Mouse (Mus musculus) embryo, embryonic 10.5 days (tissue): Measurements from ENCODE around the gene Lmod1.

Experiments used
- DNase-seq: peaks from one replicate; pipeline ENCODE4 v3.0.0-alpha.2; 2015; ENCODE audit warnings: low spot score

Lmod1 gene

DNA sequence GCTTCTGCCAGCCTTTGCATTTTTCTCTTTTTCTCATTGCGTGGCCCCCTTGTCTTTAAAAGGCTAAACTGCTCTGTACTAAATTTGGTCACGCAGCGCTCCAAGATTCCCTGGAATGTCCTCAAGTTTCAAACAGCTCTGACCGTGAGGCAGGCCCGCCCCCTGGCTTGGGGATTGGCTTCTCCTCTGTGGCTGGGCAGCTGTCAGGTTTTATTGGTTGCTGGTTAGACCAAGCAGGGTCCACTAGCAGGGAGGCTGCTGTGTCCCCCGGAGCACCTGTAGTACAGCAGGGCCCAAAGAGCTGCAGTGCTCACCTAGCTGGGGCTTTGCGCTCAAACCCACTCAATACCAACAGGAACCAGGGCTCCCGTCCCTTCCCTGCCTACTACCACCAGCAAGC lies at the start of gene Lmod1:
Lmod1 (plus strand) TSS at position 237 of the 400 bp plus-strand sequence.
- DNase-seq, result peak; percentile 84

DNA sequence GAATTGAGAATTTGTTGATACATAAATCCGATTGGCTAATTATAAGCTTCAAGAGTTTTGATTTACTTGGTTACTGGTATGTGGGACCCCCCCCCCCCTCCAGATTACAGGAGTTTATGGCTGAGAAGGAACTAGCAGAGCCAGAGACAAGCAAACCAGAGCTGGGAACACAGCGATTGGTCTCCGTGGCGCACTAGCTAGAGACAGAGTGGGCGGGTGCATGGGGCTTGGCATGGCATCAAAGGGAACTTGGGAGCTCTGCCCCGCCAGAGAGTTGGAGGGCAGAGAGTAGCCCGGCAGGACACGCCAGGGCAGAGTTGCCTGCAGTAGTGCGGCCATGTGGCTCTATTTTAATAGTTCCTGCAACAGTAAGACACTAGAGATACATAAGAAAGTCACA lies 44.0 kb upstream of the Lmod1 start:
- DNase-seq, result no peak

DNA sequence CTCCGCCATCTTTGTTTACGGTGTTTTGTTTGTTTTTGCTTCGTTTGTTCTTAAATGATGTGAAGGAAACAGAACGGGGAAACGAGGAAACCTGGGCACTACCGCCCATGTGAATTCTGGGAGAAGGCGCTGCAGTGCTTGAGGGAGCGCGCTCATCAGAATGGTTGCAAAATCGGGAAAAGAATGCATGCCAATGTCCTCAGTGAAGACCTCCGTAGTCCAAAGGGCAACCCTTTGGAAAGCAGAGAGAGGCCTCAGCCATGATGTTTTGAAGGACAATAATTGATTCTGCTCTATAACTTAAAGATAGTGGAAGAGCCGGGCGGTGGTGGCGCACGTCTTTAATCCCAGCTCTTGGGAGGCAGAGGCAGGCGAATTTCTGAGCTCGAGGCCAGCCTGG lies 42.8 kb upstream of the Lmod1 start:
- DNase-seq, result no peak

- DNase-seq, result peak; percentile 33
Observed at GRCm38 (mm10) chr1:135282536-135283286, 41.9 kb upstream of the Lmod1 start.

DNA sequence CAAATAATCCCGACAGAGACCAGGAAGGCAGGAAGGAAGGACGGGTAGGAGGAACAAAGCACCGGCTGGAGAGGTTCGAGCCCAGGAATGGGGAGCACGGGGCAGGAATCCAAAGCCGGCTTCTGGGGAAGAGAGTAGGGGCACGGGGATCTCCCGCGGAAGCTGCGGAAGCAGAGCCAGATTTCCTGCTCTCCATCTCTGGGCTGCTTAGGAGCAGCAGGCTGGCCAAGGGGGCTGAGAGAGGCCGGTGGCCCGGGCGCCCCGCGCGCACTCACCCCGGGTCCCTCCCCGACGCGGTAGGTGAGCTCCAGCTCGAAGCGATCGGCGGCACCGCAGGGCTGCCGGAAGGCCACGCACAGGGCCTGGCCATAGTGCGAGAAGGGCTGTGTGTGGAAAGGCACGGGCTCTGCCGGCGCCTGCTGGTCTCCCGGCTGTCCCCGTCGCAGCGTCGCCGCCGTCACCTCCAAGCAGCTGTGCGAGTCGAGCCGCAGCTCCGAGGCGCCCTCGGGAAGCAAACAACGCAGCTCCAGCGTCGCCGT lies 41.3 kb upstream of the Lmod1 start:
- DNase-seq, result peak; percentile 63

- DNase-seq, result peak; percentile 82
Observed at GRCm38 (mm10) chr1:135283826-135284291, 40.7 kb upstream of the Lmod1 start, which contains the start of gene Rnpep. TSS of gene Rnpep (minus strand) at chr1:135284084.

GRCm38 (mm10) chr1:135286311-135286710 lies 38.3 kb upstream of the Lmod1 start:
- no peak for DNase-seq

- no peak for DNase-seq
Observed at GRCm38 (mm10) chr1:135290908-135291307, 33.7 kb upstream of the Lmod1 start.

GRCm38 (mm10) chr1:135311356-135311755 lies 13.3 kb upstream of the Lmod1 start:
- DNase-seq, result no peak

DNA sequence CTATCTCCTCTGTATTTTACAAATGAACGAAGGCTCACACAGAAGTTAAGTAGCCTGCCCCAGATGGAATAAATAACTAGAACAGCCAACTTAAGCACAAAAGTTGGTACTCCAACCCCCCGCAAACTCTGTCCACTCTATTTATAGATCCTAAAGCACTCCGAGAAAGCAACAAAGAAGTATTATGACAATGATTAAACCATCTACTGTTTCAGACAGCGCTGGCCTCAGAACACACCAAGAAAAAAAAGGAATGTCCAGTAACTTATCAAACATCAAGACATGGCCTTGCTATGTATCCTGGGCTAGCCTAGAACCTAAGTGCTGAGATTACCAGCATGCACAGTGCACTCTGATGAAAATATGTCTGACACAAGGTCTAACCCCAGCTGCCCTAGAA lies 12.4 kb upstream of the Lmod1 start:
- no peak for DNase-seq

DNA sequence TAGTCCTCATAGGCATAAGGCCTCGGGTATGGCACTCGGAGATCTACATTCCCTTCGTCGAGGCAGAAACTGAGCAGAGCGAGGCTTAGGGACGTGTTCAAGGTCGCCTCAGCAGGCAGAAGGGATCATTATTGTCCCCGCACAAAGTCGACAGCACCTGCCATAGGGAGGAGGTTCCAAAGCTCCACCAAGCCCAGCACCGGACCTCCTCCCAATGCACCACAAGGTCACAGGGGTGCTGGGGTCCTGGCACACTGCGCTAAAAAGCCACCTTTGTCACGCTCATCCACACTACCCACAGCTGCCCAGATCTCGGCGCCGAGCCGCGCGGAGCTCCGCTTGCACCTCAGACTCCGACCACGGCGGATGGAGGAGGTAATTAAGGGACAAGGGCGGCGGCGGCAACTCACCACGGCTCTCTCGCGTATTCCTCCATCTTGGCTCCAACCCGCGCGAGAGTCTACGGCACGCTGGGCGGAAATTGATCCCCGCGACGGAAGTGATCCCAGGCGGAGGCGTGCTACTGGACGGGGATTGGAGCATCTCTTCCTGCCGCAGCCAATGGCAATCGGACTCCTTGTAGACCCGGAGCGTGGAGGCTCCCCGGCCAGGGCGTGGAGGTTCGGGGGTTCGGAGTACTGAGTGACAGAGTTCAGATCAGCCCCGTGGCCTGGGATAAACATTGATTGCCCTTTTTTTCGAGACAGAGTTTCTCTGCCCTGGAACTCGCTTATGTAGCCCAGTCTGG lies 11.1 kb upstream of the Lmod1 start, which contains the start of gene Timm17a:
Timm17a (minus strand) TSS at position 495 of the 748 bp plus-strand sequence.
- DNase-seq, result peak; percentile 97

GRCm38 (mm10) chr1:135323367-135323901 lies 1.2 kb upstream of the Lmod1 start:
- DNase-seq, result no peak

- DNase-seq, result no peak
Observed at GRCm38 (mm10) chr1:135325934-135326333, 1.3 kb downstream of the Lmod1 start.

DNA sequence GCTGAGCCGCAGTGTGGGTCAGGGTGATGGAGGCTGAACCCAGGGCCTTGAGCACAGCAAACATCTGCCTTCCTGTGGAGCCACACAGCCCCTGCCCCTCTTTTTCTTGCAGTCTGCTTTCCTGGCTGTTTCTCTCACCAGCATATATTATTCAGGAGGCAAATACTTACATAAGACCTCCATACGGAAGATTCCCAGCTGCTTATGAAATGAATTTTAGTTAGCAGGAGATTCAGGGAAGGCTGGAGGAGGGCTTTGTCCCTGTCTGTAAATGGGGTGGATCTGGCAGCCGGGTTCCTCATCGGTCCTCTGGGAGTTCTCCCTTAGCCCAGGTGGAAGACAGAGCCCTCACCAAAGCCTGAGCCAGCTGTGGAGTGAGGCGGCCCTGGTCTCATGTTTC lies 3.8 kb downstream of the Lmod1 start:
- DNase-seq, result no peak

GRCm38 (mm10) chr1:135330578-135330977 lies 6.0 kb downstream of the Lmod1 start:
- no peak for DNase-seq

DNA sequence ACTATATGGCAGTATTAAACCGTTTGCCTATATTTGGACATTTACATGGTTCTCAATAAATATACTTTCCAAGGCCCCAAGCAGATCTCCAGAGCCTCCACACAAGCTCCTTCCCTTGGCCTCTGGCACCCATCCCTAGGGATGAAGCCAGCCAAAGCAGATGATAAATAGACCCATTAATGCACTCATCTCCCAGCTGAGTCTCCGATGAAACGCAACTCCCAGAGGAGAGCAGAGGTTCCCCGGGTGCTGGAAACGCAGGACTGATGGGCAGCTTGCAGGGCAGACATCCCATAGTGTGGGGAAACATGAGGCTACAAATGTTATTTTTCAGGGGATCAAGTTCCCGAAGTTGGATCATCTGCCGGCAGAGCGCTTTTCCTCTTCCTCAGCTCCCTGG lies 17.3 kb downstream of the Lmod1 start:
- DNase-seq, result no peak

GRCm38 (mm10) chr1:135344026-135344425 lies 19.4 kb downstream of the Lmod1 start:
- no peak for DNase-seq

GRCm38 (mm10) chr1:135346891-135347290 lies 22.3 kb downstream of the Lmod1 start:
- DNase-seq, result no peak

- DNase-seq, result no peak
Observed at GRCm38 (mm10) chr1:135347498-135348169, 23.0 kb downstream of the Lmod1 start.

- DNase-seq, result no peak
Observed at GRCm38 (mm10) chr1:135351953-135352352, 27.3 kb downstream of the Lmod1 start.

DNA sequence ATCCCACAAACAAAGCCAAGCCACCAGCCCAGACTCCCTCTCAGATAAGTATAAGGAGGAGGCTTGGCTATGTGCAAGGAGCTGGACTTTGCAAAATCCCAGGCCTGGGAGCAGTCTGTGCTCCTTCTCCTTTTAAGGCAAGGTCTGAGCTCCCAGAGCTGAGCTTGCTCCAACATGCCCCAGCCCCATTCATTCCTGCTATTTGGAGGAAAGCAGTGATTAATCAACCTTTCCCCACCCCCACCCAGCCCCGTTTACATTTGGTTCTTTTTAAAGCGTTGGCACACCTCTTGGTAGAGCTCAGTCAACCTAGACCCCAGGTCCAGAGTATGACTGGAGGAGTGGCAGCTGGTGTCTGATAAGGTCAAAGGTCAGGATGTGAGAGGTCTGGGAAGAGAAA lies 34.5 kb downstream of the Lmod1 start:
- no peak for DNase-seq

DNA sequence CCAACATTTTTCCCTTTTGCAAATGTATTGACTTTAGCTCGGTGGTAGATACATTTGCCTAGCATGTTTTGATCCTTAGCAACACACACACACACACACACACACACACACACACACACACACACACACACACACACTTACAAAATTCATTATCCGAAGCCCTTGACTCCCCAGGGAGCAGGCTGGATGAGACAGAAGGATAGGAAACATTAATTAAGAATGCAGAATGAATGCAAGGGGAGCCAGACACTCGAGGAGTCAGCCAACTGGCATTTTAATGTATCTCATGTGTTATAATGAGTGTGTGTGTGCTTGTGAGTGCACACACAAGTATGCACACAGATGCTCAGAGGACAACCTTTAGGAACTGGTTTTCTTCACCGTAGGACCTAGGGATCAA lies 36.9 kb downstream of the Lmod1 start:
- DNase-seq, result no peak
